Mouse (Mus musculus): ENCODE data around the gene Ralgps2.

Ralgps2 gene

GRCm38 (mm10) chr1:156939251-156940141, at the start of gene Ralgps2:
Gene Ralgps2 (minus strand): TSS chr1:156939626.
- POLR2A ChIA-PET: interaction anchor here in 3 of 4 experiments (0.5 to 3.1 kb wide), 25 partner anchors 13 to 904 kb away, joined by 3 to 23 read pairs (median 5); partner anchors contain the start of genes Abl2 (in 1 of the 3) and Tor1aip2 (in 1 of the 3)
- CTCF ChIA-PET: interaction anchor here in 2 of 4 experiments (0.9 to 2.2 kb wide), 3 partner anchors 22 to 140 kb away, joined by 4 to 9 read pairs (median 7); no protein-coding TSS in a partner anchor

DNA sequence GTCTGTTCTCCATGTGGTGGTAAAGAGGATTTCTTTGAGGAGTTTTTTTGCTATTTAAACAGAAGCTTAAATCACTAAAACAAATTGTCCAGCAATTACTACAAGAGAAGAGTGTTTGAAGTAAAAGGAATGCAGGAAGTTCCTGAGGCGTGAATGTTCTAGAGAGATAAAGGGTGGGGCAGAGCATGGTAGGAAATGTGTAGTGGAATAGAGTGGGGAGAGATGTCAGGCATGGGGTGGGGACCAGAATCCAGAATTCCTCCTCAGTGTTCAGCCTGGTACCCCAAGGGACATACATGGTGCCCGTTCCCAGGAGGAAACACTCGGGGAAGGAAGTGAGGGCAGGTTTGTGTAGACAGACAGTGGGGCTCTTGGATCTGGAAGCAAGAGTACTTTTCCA, 48.1 kb upstream of the Ralgps2 start:
- POLR2A ChIA-PET: interaction anchor here in 1 of 4 experiments (0.5 kb wide), 1 partner anchor 80 kb away, joined by 3 read pairs; no protein-coding TSS in a partner anchor
- CTCF ChIA-PET: no interaction called here

DNA sequence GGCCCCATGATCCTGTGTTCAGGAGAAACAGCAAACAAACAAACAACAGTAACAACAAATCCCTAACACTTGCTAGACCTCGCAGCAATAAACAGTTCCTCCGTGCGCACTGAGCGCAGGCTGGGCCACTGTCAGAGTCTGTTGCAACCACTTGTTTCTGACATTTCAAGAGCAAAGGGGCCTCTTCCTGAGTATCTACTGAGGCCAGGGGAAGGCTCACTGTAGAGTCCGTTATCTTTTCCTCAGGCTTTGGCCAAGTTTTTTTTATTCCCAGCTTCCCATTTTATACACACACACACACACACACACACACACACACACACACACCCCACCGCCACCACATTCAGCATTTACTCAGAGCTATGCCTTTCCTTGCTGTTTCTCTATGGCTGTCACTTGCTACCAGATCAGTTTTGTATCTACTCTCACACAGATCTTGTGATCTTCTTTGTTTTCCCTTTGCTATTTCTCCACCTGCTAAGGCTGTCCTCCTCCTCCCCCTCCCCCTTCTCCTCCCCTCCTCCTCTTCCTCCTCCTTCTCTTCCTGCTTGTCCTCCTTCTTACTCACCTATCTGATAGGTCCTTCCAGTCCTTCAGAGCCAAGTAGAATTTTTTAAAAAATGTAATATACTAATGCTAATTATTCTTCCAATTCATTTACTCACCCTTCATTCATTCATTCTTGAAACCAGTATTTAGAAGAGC, 47.4 kb upstream of the Ralgps2 start:
- ChIA-PET CTCF (no interaction called here), POLR2A (interaction anchor here in 1 of 4 experiments (0.8 to 1.1 kb wide), 2 partner anchors 8 to 48 kb away, joined by 3 to 4 read pairs; no protein-coding TSS in a partner anchor)

- ChIA-PET POLR2A (interaction anchor here in 3 of 4 experiments (0.8 to 7.7 kb wide), 6 partner anchors 9 to 53 kb away, joined by 3 to 67 read pairs (median 4); no protein-coding TSS in a partner anchor), CTCF (no interaction called here)
Measured at GRCm38 (mm10) chr1:156985657-156986640, 46.5 kb upstream of the Ralgps2 start.

DNA sequence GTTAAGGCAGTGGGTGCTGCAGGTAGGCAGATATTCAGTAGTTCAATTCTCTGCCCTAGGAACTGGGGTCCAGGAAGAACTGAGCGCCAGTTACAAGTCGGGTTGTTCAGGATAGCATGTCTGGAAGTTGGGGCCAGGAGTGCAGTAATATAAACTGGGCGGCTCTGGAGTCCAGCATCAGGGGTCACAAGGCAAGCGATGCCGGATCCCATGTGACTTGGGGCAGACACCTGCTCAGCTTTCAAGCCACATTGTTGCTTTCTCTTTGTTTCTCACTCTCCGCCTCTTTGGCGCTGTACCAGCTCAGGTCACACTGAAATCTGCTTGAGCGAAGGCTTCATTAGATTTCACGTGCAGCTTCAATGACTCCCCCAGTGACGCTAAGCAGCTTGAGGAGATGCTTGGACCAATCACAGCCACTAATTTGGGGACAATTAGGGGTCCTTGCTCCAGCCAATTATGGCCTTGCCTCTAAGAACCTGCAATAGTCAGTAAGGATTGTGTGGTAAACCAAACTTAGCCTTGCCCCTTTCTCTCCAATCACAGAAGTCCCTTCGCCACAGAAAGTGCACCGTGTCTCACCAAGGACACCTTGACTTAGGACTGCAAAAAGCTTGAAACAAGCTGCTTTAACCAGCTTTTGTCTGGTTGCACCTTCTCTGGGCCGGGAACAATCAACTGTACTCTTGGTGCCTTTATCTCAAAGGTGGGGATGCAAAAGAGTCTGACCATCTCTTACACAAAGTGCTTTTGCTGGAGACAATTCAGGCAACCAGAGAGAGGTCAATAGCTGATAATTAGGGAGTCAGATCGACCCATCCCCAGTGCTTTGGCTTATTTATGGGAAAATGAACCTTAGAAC, 43.8 kb upstream of the Ralgps2 start:
- CTCF ChIA-PET: interaction anchor here (0.7 to 1.7 kb wide), 12 partner anchors 11 to 99 kb away, joined by 3 to 7 read pairs (median 4); no protein-coding TSS in a partner anchor

DNA sequence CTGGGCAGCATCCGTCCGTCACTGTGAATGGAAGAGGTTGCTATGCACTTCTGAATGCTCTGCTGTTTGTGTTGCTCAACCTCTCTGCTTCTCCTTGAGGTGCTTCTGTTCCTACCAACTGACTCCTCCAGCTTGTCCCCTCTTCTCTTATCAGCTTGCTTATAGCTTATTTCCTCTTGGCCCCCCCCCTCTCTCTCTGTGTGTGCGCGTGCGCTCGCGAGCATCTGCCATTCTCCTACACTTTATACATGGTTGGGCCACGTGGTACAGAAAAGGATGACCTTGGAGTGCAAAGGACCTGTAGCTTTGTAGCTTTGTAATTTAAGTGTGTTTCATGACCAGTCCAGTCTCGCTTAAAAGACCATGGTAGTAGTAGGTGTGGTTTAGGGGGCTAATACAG, 42.5 kb upstream of the Ralgps2 start:
- ChIA-PET CTCF (interaction anchor here in 2 of 4 experiments (0.6 to 0.8 kb wide), 2 partner anchors 8 to 64 kb away, joined by 3 to 4 read pairs; no protein-coding TSS in a partner anchor), POLR2A (interaction anchor here (0.6 to 7.7 kb wide), 22 partner anchors 9 to 423 kb away, joined by 3 to 67 read pairs (median 6); partner anchors contain the start of genes Abl2 (in 1 of the 4) and Ralgps2 (in 1 of the 4))

More for the DNA sequence above, 43.8 kb upstream of the Ralgps2 start:
- POLR2A ChIA-PET: interaction anchor here (0.5 to 7.7 kb wide), 48 partner anchors 9 to 424 kb away, joined by 3 to 67 read pairs (median 4); partner anchors contain the start of genes Ralgps2 (in 2 of the 4) and Abl2 (in 1 of the 4)

DNA sequence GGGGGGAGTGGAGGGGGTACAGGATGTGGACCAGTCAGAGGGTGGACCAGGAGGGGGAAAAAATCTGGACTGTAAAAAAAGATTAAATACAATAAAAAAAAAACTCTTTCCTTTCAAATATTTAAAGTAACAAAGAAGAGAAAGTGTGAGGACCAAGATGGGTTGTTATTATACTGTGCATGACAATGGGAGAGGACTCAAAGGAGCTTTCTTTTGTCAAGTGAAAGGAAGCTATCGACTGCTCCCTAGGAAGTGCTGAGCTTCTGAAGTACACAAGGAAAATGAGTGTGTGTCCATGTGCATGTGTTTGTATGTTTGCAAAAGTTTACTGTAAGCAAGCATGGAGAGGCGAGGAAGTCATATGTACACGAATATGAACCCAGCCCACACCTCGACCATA, 40.3 kb upstream of the Ralgps2 start:
- CTCF ChIA-PET: interaction anchor here in 1 of 4 experiments (0.6 to 0.7 kb wide), 2 partner anchors 13 to 45 kb away, joined by 4 to 9 read pairs; no protein-coding TSS in a partner anchor

GRCm38 (mm10) chr1:156978656-156979055, 39.2 kb upstream of the Ralgps2 start:
- ChIA-PET CTCF (interaction anchor here in 1 of 4 experiments (0.6 to 0.7 kb wide), 2 partner anchors 15 to 153 kb away, joined by 3 read pairs; no protein-coding TSS in a partner anchor), POLR2A (interaction anchor here in 3 of 4 experiments (0.7 to 7.7 kb wide), 10 partner anchors 8 to 119 kb away, joined by 3 to 67 read pairs (median 4); no protein-coding TSS in a partner anchor)

More for the DNA sequence above, 40.3 kb upstream of the Ralgps2 start:
- POLR2A ChIA-PET: interaction anchor here (0.5 to 7.7 kb wide), 15 partner anchors 9 to 1135 kb away, joined by 3 to 67 read pairs (median 4); no protein-coding TSS in a partner anchor

DNA sequence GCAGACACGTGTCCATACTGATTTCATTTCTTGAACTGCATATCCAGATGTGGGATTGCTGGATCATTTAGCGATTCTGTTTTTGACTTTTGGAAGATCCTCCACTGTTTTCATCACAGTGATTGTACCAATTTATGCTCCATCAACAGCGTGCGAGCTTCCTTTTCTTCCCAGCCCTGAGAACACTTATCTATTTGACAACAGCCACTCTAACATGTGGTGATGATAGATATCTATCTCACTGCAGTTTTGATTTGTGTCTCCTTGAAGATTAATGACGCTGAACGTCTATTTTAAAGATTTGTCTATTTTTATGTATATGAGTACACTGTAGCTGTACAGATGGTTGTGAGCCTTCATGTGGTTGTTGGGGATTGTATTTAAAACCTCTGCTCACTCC, 34.4 kb upstream of the Ralgps2 start:
- POLR2A ChIA-PET: interaction anchor here in 1 of 4 experiments (1.2 to 2.6 kb wide), 2 partner anchors 9 to 23 kb away, joined by 3 to 15 read pairs; no protein-coding TSS in a partner anchor
- CTCF ChIA-PET: no interaction called here

DNA sequence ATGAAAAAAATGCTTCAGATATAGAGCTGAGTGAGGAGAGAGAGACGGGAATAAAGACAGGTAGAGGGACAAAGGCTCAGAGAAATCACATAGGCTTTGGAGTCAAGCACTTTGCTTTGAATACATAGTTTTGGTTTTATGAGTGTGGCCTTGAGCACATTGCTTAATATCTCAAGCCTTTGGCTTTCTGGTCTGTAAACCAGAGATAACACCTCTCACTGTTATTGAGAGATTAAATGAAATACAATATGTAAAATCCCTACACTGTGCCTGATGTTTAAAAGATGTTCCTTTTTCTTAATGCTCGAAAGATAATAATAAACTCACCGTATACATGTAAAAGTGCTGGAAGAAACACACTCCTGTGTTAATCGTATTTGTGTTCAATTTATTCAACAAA, 33.0 kb upstream of the Ralgps2 start:
- ChIA-PET POLR2A (interaction anchor here (0.9 to 2.9 kb wide), 7 partner anchors 10 to 34 kb away, joined by 3 to 16 read pairs (median 5); no protein-coding TSS in a partner anchor), CTCF (no interaction called here)

- ChIA-PET CTCF (no interaction called here), POLR2A (interaction anchor here in 3 of 4 experiments (1.0 to 2.9 kb wide), 9 partner anchors 8 to 33 kb away, joined by 3 to 16 read pairs (median 6); no protein-coding TSS in a partner anchor)
Measured at GRCm38 (mm10) chr1:156971206-156971811, 31.9 kb upstream of the Ralgps2 start.

DNA sequence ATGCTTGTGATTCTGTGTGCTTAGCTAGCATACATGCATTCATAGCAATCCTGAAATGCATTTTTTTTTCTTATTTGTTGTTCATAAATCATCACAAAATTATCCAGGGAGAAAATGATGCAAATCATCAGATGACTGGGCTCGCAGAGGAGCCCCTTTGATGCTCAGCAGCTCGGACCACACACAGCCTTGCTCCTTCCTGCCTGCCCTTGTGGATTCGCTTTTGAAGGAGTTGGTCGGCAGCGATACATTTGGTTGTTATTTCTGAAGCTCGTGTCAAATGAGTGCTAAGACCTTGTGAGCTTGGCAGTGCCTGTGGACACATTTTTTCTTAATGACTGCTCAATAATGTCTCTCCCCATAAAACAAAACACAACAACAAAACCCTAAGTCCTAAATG, 31.2 kb upstream of the Ralgps2 start:
- ChIA-PET CTCF (interaction anchor here in 2 of 4 experiments (0.5 to 0.6 kb wide), 2 partner anchors 9 to 20 kb away, joined by 3 to 6 read pairs; no protein-coding TSS in a partner anchor), POLR2A (interaction anchor here in 3 of 4 experiments (0.6 to 2.9 kb wide), 10 partner anchors 9 to 43 kb away, joined by 3 to 16 read pairs (median 4); no protein-coding TSS in a partner anchor)

DNA sequence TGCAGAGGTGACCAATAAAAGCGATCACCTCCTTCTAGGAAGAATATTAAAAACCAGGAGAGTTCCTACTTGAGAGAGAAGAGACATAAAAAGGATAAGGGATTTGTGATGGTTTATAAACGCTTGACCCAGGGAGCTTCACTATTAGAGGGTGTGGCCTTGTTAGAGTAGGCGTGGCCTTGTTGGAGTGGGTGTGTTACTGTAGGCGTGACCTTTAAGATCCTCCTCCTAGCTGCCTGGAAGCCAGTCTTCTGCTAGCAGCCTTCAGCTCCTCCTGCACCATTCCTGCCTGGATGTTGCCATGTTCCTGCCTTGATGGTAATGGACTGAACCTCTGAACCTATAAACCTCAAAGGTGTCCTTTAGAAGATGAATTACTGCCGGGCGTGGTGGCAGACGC, 28.7 kb upstream of the Ralgps2 start:
- CTCF ChIA-PET: interaction anchor here in 1 of 4 experiments (0.8 to 0.9 kb wide), 3 partner anchors 36 to 114 kb away, joined by 3 read pairs; no protein-coding TSS in a partner anchor
- POLR2A ChIA-PET: interaction anchor here (0.8 to 2.2 kb wide), 17 partner anchors 11 to 249 kb away, joined by 3 to 13 read pairs (median 5); partner anchors contain the start of gene Fam20b (in 1 of the 4)

DNA sequence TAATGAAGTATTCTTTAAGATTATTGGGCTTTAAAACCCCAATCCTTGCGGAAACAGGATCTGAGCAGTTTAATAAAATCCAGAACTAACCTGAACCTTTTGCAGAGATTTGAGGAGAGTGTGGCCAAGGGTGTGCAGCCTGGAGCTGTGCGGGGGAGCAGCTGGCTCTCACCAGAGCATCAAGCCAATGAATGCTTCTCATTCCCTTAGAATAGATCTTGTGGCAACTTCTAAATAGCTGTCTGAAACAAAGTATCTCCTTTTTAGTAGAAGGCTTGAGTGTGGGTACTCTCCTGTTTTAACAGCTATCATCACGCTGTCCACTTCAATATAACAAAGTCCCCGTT, 25.1 kb upstream of the Ralgps2 start:
- POLR2A ChIA-PET: interaction anchor here in 3 of 4 experiments (1.1 to 2.1 kb wide), 7 partner anchors 8 to 34 kb away, joined by 3 to 9 read pairs (median 4); partner anchors contain the start of gene Ralgps2 (in 1 of the 3)
- CTCF ChIA-PET: interaction anchor here in 2 of 4 experiments (0.9 to 1.5 kb wide), 2 partner anchors 47 to 117 kb away, joined by 3 read pairs; no protein-coding TSS in a partner anchor

GRCm38 (mm10) chr1:156963871-156964585, 24.6 kb upstream of the Ralgps2 start:
- POLR2A ChIA-PET: interaction anchor here in 3 of 4 experiments (1.1 to 3.4 kb wide), 8 partner anchors 8 to 34 kb away, joined by 3 to 10 read pairs (median 5); partner anchors contain the start of gene Ralgps2 (in 1 of the 3)
- CTCF ChIA-PET: interaction anchor here in 1 of 4 experiments (1.5 kb wide), 1 partner anchor 117 kb away, joined by 3 read pairs; no protein-coding TSS in a partner anchor

Data from embryonic stem cell, embryonic (primary cell).